Mouse (Mus musculus): ENCODE results near the gene Galnt17.

Galnt17 gene

DNA sequence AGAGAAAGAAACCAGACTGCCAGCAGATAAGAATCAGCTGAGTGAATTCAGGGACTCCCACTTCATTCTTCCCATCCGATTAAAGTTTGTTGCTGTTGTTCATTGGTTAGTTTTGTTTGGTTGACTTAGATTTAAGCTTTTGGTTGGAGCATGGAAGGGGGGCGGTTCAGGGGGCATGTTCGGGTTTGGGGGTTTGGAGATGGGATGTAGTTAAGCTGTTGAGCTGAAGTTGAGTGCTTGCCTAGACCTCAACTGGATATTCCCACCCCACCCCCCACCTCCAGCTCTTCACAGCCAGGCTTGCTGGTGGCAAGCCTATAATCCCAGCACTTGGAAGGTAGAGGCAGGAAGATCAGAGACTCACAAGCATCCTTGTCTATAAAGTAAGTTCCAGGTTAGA is at the start of gene Galnt17:
Gene Galnt17, minus strand, starts transcription at position 101 of the 400 bp plus-strand sequence.
- no peak for DNase-seq (ENCODE audit: low read depth, low spot score)

GRCm38 (mm10) chr5:131334536-131334935 is 26.2 kb upstream of the Galnt17 start:
- no peak for DNase-seq (ENCODE audit: low read depth, low spot score)

DNA sequence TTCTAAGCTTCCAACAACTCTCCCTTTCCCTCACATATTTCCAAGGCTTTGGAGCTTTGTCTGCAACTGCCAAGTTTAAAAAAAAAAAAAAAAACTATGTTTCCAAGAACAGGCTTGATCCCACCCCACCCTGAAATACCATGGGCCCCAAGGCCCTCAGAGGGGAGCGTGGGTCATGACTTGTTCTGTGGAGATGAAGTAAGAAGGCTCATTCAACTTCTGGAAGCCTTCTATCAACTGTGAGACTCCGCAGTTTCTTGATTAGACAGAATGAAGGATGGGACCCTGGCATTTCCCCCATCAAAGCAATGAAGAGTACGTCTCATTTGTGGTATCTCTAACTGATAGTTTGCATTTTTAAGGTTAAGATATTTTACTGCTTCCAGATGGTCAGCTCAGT is 13.0 kb upstream of the Galnt17 start:
- DNase-seq (ENCODE audit: low read depth, low spot score), result no peak

DNA sequence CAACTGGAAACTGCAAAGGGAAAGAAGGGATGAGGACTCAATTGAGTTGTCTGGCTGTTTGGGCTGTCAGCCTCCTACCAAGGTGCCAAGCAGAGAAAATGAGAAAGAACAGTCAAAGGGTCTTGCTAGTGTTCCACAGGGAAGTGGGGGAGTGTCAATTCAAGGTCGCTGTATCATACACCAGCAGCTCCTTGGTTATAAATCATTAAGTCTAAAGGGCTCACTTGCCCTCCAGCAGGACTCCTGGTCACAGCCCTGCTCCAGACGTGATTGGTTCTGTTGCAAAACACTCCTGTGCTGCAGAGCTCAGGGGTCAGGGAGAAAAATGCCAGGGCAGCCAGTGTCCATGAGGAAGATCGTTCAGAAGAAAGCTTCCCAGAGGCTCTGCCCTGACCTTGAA is 11.3 kb upstream of the Galnt17 start:
- DNase-seq (ENCODE audit: low read depth, low spot score), result no peak

DNA sequence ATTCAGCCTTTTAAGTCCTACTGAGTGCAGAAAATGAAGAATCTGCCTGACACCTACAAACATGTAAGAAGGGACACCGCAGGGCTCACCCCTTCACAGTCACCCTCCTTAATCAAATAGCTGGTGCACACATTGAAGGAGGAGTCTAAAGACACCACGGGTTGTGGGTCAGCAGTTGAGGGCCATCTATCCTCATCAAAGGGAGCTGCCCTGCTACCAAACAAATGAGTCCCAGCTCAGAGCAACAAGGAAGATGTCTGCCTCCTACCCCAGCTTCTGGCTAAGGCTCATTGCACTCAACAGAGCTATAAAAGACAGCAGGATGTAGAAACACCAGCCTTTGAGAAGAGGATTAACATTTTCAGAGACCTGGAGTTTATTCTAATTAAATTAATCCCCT is 10.8 kb upstream of the Galnt17 start:
- no peak for DNase-seq (ENCODE audit: low read depth, low spot score)

GRCm38 (mm10) chr5:131315016-131315415 is 6.7 kb upstream of the Galnt17 start:
- no peak for DNase-seq (ENCODE audit: low read depth, low spot score)

DNA sequence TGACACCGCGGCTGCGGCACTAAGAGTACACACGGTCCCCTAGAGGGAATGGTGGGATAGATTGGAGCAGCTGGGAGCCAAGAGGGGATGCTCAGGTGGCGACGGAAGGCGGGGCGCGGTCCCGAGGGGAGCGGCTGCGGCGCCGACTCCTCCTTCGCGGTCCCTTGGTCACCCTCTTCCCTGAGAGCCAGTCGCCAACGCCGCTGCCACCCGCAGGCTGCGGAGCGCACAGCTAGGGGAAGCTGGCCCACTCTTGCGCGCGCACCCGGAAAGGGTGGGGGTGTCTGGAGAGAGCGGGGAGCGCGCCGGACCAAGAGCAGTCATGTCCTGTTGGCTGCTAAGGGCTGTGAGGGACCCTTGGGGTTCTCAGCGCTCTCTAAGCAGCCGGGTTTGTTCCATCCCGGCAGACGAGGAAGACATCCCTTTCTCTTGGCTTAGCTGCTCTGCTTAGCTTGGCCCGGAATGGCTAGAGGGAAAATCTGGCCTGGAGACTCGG is 593 bp downstream of the Galnt17 start:
- DNase-seq (ENCODE audit: low read depth, low spot score), result no peak

GRCm38 (mm10) chr5:131306908-131307655 is 1.2 kb downstream of the Galnt17 start:
- no peak for DNase-seq (ENCODE audit: low read depth, low spot score)

DNA sequence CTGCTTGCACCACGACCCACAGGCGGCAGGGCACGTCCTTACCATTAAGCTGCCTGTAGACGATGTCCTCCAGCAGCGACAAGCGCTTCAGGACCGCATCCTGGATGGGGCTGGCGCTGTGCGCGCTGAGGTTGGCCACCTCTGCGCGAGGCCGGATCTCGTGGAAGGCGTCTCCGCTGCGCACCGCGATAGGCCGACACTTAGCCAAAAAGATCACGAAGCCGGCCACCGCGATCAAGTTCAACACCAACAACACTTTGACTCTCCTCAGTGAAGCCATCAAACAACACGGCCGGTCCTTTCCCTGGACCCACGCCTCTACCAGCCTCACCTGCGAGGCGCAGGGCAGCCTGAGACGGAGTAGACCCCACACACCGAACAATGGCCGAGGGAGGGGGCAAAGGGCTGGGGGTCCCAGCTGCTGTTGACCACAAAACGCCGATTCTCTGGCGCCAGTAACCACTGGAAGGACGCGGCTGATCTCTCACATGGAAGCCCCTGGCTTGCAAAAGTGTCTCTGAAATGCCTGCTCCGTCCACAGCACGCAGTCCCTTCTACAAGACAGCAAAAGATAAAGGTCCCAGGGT is 1.9 kb downstream of the Galnt17 start:
- no peak for DNase-seq (ENCODE audit: low read depth, low spot score)

- no peak for DNase-seq (ENCODE audit: low read depth, low spot score)
Observed at GRCm38 (mm10) chr5:131305223-131305622, 3.1 kb downstream of the Galnt17 start.

DNA sequence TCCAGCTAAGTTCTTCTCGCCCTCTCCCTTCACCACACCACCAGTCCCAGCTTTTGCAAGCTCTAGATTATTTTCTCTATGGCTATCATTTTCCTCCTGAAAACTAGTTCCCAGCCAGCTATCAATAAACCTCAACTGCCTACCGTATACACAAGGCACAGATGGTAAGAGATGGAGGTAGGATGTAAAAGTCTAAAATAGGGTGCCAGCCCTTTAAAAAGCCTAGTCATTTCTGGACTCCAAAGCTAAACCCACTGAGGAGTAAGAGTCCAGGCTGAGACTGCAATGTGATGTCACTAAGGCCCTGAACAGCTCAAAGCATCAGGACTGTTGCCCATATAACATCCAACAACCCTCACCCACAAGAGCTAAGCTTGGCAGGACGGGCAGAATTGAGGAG is 6.8 kb downstream of the Galnt17 start:
- DNase-seq (ENCODE audit: low read depth, low spot score), result no peak

- no peak for DNase-seq (ENCODE audit: low read depth, low spot score)
Observed at GRCm38 (mm10) chr5:131293726-131294449, 14.4 kb downstream of the Galnt17 start.

DNA sequence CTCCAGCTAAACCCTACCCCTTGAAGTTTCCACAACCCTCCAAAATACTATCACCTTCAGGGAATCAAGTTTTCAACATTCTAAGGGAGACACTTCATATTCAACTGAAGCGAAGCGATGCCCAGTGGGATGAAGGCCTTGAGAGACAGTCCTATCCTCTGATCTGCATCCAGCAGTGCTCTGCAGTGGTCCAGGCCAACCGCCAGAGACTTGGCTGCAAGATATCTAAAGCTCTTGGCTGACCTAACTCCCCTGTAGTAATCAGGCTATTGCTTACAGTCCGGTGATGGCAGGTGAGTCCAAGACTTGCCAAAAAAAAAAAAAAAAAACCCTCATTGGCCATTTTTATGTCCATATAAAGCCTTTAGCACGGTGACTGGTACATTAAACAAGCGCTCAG is 21.2 kb downstream of the Galnt17 start:
- no peak for DNase-seq (ENCODE audit: low read depth, low spot score)

GRCm38 (mm10) chr5:131286680-131287079 is 21.6 kb downstream of the Galnt17 start:
- DNase-seq (ENCODE audit: low read depth, low spot score), result no peak

- DNase-seq (ENCODE audit: low read depth, low spot score), result no peak
Observed at GRCm38 (mm10) chr5:131280349-131280748, 27.9 kb downstream of the Galnt17 start.

DNA sequence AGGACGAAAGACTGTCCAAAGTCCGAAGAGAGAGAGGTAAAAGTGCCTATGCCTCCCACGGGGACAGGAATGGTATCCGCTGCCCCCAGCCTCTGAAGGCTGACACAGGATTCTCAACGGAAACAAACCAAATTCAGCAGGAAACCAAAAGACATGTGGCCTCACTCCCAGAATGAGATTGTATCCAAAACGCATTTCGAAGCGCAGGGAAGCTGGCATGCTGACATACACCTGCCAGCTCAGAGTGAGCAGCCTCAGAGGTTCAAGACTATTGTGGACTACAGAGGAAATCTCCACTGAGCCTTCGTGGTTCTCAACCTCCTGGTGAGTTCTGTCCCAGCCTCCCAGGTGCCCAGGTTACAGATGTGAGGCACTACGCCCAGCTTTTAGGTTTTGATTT is 29.0 kb downstream of the Galnt17 start:
- no peak for DNase-seq (ENCODE audit: low read depth, low spot score)

GRCm38 (mm10) chr5:131277227-131277626 is 31.1 kb downstream of the Galnt17 start:
- DNase-seq (ENCODE audit: low read depth, low spot score), result no peak

DNA sequence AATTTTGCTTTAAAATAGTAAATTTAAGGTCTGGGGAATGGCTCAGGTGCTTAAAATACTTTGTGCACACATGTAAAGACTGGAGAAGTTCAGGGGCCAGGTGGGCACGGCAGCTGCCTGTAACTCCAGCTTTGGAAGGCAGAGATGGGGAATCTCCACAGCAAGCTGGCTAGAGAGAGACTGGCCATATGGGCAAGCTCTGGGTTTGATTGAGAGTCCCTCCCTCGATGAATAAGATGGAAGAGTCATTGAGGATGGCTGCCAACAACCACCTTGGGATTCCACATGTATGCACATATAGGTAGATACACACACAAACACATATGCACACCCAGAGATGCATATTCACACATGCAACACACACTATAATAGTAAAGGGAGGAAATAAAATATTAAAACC is 42.0 kb downstream of the Galnt17 start:
- no peak for DNase-seq (ENCODE audit: low read depth, low spot score)

- DNase-seq (ENCODE audit: low read depth, low spot score), result no peak
Observed at GRCm38 (mm10) chr5:131264145-131264544, 44.2 kb downstream of the Galnt17 start.

- DNase-seq (ENCODE audit: low read depth, low spot score), result no peak
Observed at GRCm38 (mm10) chr5:131250701-131251636, 57.3 kb downstream of the Galnt17 start.

DNA sequence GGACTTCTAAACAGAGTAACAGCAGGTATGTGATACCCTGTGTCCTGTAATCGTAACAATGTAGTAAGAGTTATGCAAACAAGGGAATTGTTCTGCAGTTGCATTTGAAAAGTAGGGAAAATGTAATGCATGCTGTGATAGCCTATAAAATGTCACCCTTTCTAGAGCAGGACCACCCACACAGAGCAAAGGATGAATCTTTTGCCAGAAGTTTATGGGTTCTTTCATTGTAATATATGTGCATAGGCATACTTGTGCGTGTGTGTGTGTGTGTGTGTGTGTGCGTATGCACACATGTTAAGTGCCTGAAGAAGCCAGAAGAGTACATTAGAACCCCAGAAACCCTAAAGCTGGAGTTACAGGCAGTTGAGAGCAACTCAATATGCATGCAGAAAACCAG is 59.9 kb downstream of the Galnt17 start:
- no peak for DNase-seq (ENCODE audit: low read depth, low spot score)

GRCm38 (mm10) chr5:131246591-131246990 is 61.7 kb downstream of the Galnt17 start:
- no peak for DNase-seq (ENCODE audit: low read depth, low spot score)

All from A20 (cell line).